Mouse (Mus musculus) cerebellum, adult 2 months (tissue): ENCODE measurements around the gene Cygb.

Experiments used
- CTCF ChIP-seq: fragments of 200-500 bp; IDR thresholded peaks from 2 replicates; pipeline ENCODE4 v1.5.1; 2011; ENCODE audit warnings: low read depth, mild to moderate bottlenecking, control low read depth, low read length, moderate library complexity, borderline replicate concordance; ENCODE audit not compliant: insufficient read depth
- POLR2A ChIP-seq: fragments of 200-500 bp; IDR thresholded peaks from 2 replicates; pipeline ENCODE4 v1.6.1; 2011; ENCODE audit warnings: low read length, control low read depth, borderline replicate concordance; ENCODE audit not compliant: insufficient read depth

- TF ChIP-seq CTCF (no peak), POLR2A (no peak)
Observed at GRCm38 (mm10) chr11:116620559-116621253, 33.4 kb downstream of the Cygb start.
